Mouse (Mus musculus) lung, adult 2 months (tissue): ENCODE data around the gene Acap1.

Experiments used
- CTCF ChIP-seq: fragments of 200-500 bp; IDR thresholded peaks from 2 replicates; pipeline ENCODE4 v1.5.1; 2011; ENCODE audit warnings: mild to moderate bottlenecking, low read length, control low read depth; ENCODE audit not compliant: insufficient read depth
- POLR2A ChIP-seq: fragments of 200-500 bp; IDR thresholded peaks from 2 replicates; pipeline ENCODE4 v1.6.1; 2011; ENCODE audit warnings: low read depth, mild to moderate bottlenecking, control low read depth, low read length, borderline replicate concordance; ENCODE audit errors: extremely low read depth

- no peak for TF ChIP-seq CTCF
- TF ChIP-seq POLR2A = no peak
Measured at GRCm38 (mm10) chr11:69939181-69939580, 43.8 kb upstream of the Acap1 start.
